Mouse (Mus musculus): ENCODE results near the gene Nanp. TPM values are rescaled to one million over a fixed set of nuclear protein-coding genes. Genes with fewer than 3 reads are reported as not detected.
A peak's percentile ranks its signal among the peaks of the same experiment; 100 is the strongest.

Nanp gene
- polyA plus RNA-seq (2012; rRNA removed): 4.0 and 6.1 TPM in 2 replicates

DNA sequence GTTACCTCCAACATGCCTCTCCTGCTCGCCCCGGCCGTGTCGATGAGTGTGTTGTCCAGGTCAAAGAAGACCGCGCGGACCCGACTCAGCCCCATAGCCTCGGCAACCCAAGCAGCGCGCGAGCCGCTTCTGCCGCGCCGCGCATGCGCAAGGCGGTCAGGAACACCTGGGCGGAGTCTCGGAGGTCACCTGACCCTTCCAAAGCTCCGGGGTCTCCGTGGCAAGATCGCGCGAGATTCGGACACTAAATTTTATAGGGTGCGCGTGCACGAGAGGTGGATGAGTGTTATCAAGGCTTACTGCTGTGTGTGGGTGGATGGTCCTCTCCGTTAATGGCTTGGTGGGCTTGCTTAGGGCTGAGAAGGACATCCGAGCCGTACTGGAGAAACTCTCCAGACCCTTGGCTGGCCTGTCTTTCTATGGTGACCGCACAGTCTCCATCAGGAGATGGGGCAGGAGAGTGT is at the start of gene Nanp, which contains the start of gene Ninl:
Nanp (minus strand) TSS at position 167 of the 464 bp plus-strand sequence.
Ninl (minus strand) TSS at position 151 of the 464 bp plus-strand sequence.
- under 1% methylated on average over 34 of the region's 34 CpGs for WGBS

DNA sequence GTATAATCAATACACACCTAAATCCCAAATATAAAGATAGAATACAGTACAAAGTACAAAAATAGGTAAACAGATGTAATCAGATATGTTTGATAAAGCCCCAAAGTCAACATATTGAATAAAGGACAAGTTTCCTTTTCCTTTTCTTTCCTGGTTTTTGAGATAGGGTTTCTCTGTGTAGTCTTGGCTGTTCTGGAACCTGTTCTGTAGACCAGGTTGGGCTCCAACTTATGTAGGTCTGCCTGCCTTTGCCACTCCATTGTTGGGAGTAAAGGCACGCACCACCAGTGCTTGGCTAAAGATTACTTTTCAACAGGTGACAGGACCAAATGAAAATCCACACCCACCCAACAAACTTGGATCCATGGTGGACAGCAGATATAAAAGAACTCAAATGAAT is 17.4 kb upstream of the Nanp start:
- no peaks in the 10 kb centered on the region for H3K27me3 ChIP-seq (replicated peaks; ENCODE audit: control insufficient read depth, insufficient read depth, low read length)
- H3K27ac ChIP-seq (ENCODE audit: insufficient read depth, low read depth, low read length): no peak overlapping the region
- no peaks in the 10 kb centered on the region for H3K36me3 ChIP-seq (ENCODE audit: control insufficient read depth, insufficient read depth, low read length)
- WGBS: 87% methylated on average over 1 of the region's 1 CpGs
- no peaks in the 10 kb centered on the region for H3K4me1 ChIP-seq (ENCODE audit: control insufficient read depth, insufficient read depth, low read length)
- TF ChIP-seq POLR2A (IDR thresholded peaks at IDR 0.05; ENCODE audit: low read depth, low read length) (no peak), CTCF (conservative IDR thresholded peaks at IDR 0.05; ENCODE audit: insufficient read depth, insufficient read length, low read depth, low read length) (no peak)
- no peak overlapping the region for H3K4me3 ChIP-seq (ENCODE audit: insufficient read depth, low read depth, low read length)
- DNase-seq: no peak

More for the DNA sequence above, at the start of gene Nanp, which contains the start of gene Ninl:
- no peaks in the 10 kb centered on the region for H3K36me3 ChIP-seq (ENCODE audit: control insufficient read depth, insufficient read depth, low read length)
- H3K27me3 ChIP-seq (replicated peaks; ENCODE audit: control insufficient read depth, insufficient read depth, low read length): no peaks in the 10 kb centered on the region
- peaks cover 7% of the 10 kb centered on the region for H3K4me1 ChIP-seq (ENCODE audit: control insufficient read depth, insufficient read depth, low read length)
- H3K4me3 ChIP-seq (ENCODE audit: insufficient read depth, low read depth, low read length): peak within 1 kb of the TSS; percentile 67
- peak within 1 kb of the TSS; percentile 36; the same call in 1 of the 2 replicates for H3K27ac ChIP-seq (ENCODE audit: insufficient read depth, low read depth, low read length)
- DNase-seq: peak; percentile 96
- TF ChIP-seq POLR2A (IDR thresholded peaks at IDR 0.05; ENCODE audit: low read depth, low read length) (no peak), CTCF (conservative IDR thresholded peaks at IDR 0.05; ENCODE audit: insufficient read depth, insufficient read length, low read depth, low read length) (no peak)

DNA sequence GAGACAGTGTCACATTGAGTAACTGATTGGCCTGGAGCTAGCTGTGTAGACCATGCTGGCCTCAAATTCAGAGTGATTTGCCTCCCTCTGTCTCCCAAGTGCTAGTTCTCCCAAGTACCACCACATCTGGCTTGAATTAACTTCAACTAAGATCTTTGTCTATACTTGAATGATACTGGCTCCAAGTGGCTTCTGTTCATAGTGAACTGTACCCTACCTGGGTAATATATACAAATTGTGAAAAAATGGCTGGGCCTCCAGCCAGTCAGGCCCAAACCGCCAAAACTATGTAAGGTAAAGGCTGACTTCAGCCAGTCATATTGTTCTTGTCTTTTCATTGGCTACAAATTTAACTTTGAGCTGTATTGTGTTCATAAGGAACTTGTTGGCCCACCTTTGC is 1.2 kb upstream of the Nanp start:
- no peak for DNase-seq
- WGBS: 91% methylated on average over 1 of the region's 1 CpGs
- Histone ChIP-seq H3K27me3 (replicated peaks; ENCODE audit: control insufficient read depth, insufficient read depth, low read length) (no peaks in the 10 kb centered on the region), H3K27ac (ENCODE audit: insufficient read depth, low read depth, low read length) (no peak overlapping the region), H3K4me1 (ENCODE audit: control insufficient read depth, insufficient read depth, low read length) (peaks cover 7% of the 10 kb centered on the region), H3K4me3 (ENCODE audit: insufficient read depth, low read depth, low read length) (no peak overlapping the region), H3K36me3 (ENCODE audit: control insufficient read depth, insufficient read depth, low read length) (no peaks in the 10 kb centered on the region)
- TF ChIP-seq CTCF (conservative IDR thresholded peaks at IDR 0.05; ENCODE audit: insufficient read depth, insufficient read length, low read depth, low read length): no peak
- no peak for TF ChIP-seq POLR2A (IDR thresholded peaks at IDR 0.05; ENCODE audit: low read depth, low read length)

DNA sequence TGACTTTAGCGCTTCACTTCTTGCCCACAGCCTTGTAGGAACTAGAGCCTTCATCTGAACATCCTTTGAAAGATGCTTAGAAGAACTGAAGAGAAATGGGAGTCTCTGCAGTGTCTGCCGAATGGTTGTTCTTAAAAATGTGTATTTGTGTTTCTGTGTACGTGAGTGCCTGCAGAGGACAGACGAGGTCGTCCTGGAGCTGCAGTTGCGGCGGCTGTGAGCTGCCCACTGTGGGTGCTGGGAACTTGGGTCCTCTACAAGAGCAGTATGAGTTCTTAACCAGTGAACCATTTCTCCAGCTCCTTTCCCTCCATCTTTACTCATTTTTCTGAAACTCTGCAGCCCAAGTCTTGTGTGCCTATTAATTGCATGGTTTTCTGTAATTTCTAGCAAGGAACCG is 528 bp upstream of the Nanp start:
- 34% methylated on average over 8 of the region's 8 CpGs for WGBS
- peak overlapping the region; percentile 1; the same call in 1 of the 2 replicates for H3K27ac ChIP-seq (ENCODE audit: insufficient read depth, low read depth, low read length)
- peaks cover 7% of the 10 kb centered on the region for H3K4me1 ChIP-seq (ENCODE audit: control insufficient read depth, insufficient read depth, low read length)
- TF ChIP-seq POLR2A (IDR thresholded peaks at IDR 0.05; ENCODE audit: low read depth, low read length): no peak
- TF ChIP-seq CTCF (conservative IDR thresholded peaks at IDR 0.05; ENCODE audit: insufficient read depth, insufficient read length, low read depth, low read length): no peak
- no peak for DNase-seq
- H3K4me3 ChIP-seq (ENCODE audit: insufficient read depth, low read depth, low read length): peak overlapping the region; percentile 67
- H3K27me3 ChIP-seq (replicated peaks; ENCODE audit: control insufficient read depth, insufficient read depth, low read length): no peaks in the 10 kb centered on the region
- no peaks in the 10 kb centered on the region for H3K36me3 ChIP-seq (ENCODE audit: control insufficient read depth, insufficient read depth, low read length)

DNA sequence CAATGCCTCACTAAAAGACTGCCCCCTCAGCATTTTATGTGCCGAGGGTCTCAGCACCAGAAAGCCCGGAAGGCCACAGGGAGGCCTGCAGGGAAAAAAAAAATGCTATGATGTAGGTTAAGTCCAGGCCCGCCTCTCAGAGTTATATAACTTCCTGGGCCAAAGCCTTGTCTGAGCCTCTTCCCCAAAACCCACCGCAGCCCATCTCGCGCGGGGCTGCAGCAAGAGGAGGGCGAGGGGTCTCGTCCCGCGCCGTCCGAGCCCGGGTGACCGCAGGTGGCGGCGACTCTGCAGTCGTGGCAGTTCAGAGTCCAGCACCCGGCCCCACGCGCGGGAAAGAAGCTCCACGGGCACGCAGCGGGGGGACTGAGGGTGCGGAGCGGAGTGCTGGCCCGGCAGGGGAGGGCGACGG is 381 bp downstream of the Nanp start:
- H3K27me3 ChIP-seq (replicated peaks; ENCODE audit: control insufficient read depth, insufficient read depth, low read length): no peaks in the 10 kb centered on the region
- peaks cover 7% of the 10 kb centered on the region for H3K4me1 ChIP-seq (ENCODE audit: control insufficient read depth, insufficient read depth, low read length)
- WGBS: under 1% methylated on average over 30 of the region's 30 CpGs
- no peak for DNase-seq
- peak overlapping the region; percentile 67 for H3K4me3 ChIP-seq (ENCODE audit: insufficient read depth, low read depth, low read length)
- TF ChIP-seq CTCF (conservative IDR thresholded peaks at IDR 0.05; ENCODE audit: insufficient read depth, insufficient read length, low read depth, low read length) (no peak), POLR2A (IDR thresholded peaks at IDR 0.05; ENCODE audit: low read depth, low read length) (no peak)
- H3K36me3 ChIP-seq (ENCODE audit: control insufficient read depth, insufficient read depth, low read length): no peaks in the 10 kb centered on the region
- H3K27ac ChIP-seq (ENCODE audit: insufficient read depth, low read depth, low read length): peak overlapping the region; percentile 36; the same call in 1 of the 2 replicates

DNA sequence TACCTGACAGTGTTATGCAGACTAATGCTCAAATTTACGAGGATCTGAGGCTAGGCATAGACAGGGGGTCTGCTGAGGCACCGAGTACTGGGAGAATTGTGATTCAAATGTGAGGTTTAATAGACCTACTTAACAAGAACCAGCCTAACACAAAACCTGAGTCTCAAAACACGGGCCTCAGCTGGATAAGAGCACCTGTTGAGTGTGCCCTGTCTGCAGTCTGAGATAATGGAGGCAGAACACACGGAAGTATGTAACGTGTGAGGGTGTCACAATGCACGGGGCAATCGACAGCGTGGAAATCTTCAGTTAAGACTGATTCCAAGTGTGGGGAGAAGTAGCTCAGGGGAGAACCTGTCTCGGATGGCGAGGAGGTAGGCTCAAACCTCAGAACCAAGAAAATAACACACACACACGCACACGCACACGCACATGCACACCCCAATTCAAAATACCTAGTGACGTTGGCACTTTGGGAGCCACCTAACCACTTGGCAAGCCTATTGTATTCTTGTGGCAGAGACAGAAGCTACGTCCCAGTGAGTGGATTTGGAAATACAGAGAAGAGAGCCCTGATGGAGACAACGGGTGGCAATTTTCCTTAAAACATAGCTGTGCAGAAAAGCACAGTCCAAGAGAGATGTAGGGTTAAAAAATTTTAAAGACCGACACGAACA is 1.2 kb downstream of the Nanp start:
- H3K4me1 ChIP-seq (ENCODE audit: control insufficient read depth, insufficient read depth, low read length): peaks cover 7% of the 10 kb centered on the region
- no peaks in the 10 kb centered on the region for H3K36me3 ChIP-seq (ENCODE audit: control insufficient read depth, insufficient read depth, low read length)
- H3K4me3 ChIP-seq (ENCODE audit: insufficient read depth, low read depth, low read length): peak overlapping the region; percentile 0; the same call in 1 of the 2 replicates
- H3K27ac ChIP-seq (ENCODE audit: insufficient read depth, low read depth, low read length): no peak overlapping the region
- no peak for DNase-seq
- no peaks in the 10 kb centered on the region for H3K27me3 ChIP-seq (replicated peaks; ENCODE audit: control insufficient read depth, insufficient read depth, low read length)
- 45% methylated on average over 18 of the region's 18 CpGs for WGBS
- TF ChIP-seq POLR2A (IDR thresholded peaks at IDR 0.05; ENCODE audit: low read depth, low read length) (no peak), CTCF (conservative IDR thresholded peaks at IDR 0.05; ENCODE audit: insufficient read depth, insufficient read length, low read depth, low read length) (no peak)

DNA sequence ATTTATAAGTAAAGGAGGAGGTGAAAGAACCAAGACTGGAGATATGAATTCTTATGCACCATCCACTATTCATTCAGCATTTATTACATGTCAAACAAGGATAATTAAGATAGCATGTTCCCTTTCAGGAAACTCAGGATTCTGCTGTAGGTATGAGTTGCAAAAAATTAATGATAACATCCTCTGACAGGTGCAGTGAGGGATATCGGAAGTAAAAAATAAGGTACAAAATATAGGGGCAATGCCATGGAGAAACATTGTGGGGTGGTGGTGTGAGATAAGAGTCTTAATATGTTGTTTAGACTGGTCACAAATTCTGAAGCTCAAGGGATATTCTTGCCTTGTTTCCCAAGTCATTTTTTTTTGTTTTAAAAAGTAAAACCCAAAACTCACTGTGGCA is 1.9 kb downstream of the Nanp start:
- Histone ChIP-seq H3K27ac (ENCODE audit: insufficient read depth, low read depth, low read length) (no peak overlapping the region), H3K36me3 (ENCODE audit: control insufficient read depth, insufficient read depth, low read length) (no peaks in the 10 kb centered on the region), H3K4me3 (ENCODE audit: insufficient read depth, low read depth, low read length) (no peak overlapping the region), H3K4me1 (ENCODE audit: control insufficient read depth, insufficient read depth, low read length) (peaks cover 7% of the 10 kb centered on the region), H3K27me3 (replicated peaks; ENCODE audit: control insufficient read depth, insufficient read depth, low read length) (no peaks in the 10 kb centered on the region)
- TF ChIP-seq CTCF (conservative IDR thresholded peaks at IDR 0.05; ENCODE audit: insufficient read depth, insufficient read length, low read depth, low read length): no peak
- no peak for TF ChIP-seq POLR2A (IDR thresholded peaks at IDR 0.05; ENCODE audit: low read depth, low read length)
- WGBS: 98% methylated on average over 1 of the region's 1 CpGs
- no peak for DNase-seq

Data from kidney, adult 2 months (tissue).